Mouse (Mus musculus) intestine, embryonic 15.5 days (tissue): ENCODE results near the gene Actrt3. TPM values are rescaled to one million over a fixed set of nuclear protein-coding genes. Genes with fewer than 3 reads are reported as not detected.
A peak's percentile ranks its signal among the peaks of the same experiment; 100 is the strongest.

Experiments
- ATAC-seq: fragments of 200-750 bp; cut with Nextera tagmentation; 2 replicates; pipeline ENCODE4 v1.8.0; 2017; ENCODE audit warnings: moderate TSS enrichment, moderate library complexity
- H3K27ac ChIP-seq: fragments of 300-500 bp; sonication (generic); 2 replicates; pipeline ENCODE4 v1.5.1; 2015; ENCODE audit warnings: mild to moderate bottlenecking, inconsistent platforms
- H3K27me3 ChIP-seq: fragments of 300-500 bp; sonication (generic); replicated peaks from 2 replicates; pipeline ENCODE4 v1.6.1; 2015; ENCODE audit warnings: inconsistent platforms
- H3K36me3 ChIP-seq: fragments of 300-500 bp; sonication (generic); 2 replicates; pipeline ENCODE4 v1.6.1; 2015; ENCODE audit warnings: inconsistent platforms
- H3K4me1 ChIP-seq: fragments of 300-500 bp; sonication (generic); replicated peaks from 2 replicates; pipeline ENCODE4 v1.6.1; 2015; ENCODE audit warnings: inconsistent platforms
- H3K4me2 ChIP-seq: fragments of 300-500 bp; sonication (generic); replicated peaks from 2 replicates; pipeline ENCODE4 v1.6.1; 2015; ENCODE audit warnings: mild to moderate bottlenecking, inconsistent platforms
- H3K4me3 ChIP-seq: fragments of 300-500 bp; sonication (generic); replicated peaks from 2 replicates; pipeline ENCODE4 v1.5.1; 2015; ENCODE audit warnings: inconsistent platforms
- H3K9ac ChIP-seq: fragments of 300-500 bp; sonication (generic); 2 replicates; pipeline ENCODE4 v1.6.1; 2015; ENCODE audit warnings: inconsistent platforms
- H3K9me3 ChIP-seq: fragments of 300-500 bp; sonication (generic); 2 replicates; pipeline ENCODE4 v1.6.1; 2016; ENCODE audit warnings: inconsistent platforms
- WGBS: fragments of 180-500 bp; shearing (Covaris S2); methylation state at CpG from one replicate; pipeline ENCODE4 v1.1.7; 2015; 5-methylcytosine and 5-hydroxymethylcytosine counted together
- polyA plus RNA-seq: library from polyadenylated mRNA; unstranded; fragments of >200 nt; fragmentation: Nextera tagmentation; extraction: Ambion mirVana; gene quantifications from 2 replicates; pipeline ENCODE4 v1.2.1, GENCODE M21; 2015

Gene Actrt3
- polyA plus RNA-seq = 0.16 and 0.35 TPM in 2 replicates

DNA sequence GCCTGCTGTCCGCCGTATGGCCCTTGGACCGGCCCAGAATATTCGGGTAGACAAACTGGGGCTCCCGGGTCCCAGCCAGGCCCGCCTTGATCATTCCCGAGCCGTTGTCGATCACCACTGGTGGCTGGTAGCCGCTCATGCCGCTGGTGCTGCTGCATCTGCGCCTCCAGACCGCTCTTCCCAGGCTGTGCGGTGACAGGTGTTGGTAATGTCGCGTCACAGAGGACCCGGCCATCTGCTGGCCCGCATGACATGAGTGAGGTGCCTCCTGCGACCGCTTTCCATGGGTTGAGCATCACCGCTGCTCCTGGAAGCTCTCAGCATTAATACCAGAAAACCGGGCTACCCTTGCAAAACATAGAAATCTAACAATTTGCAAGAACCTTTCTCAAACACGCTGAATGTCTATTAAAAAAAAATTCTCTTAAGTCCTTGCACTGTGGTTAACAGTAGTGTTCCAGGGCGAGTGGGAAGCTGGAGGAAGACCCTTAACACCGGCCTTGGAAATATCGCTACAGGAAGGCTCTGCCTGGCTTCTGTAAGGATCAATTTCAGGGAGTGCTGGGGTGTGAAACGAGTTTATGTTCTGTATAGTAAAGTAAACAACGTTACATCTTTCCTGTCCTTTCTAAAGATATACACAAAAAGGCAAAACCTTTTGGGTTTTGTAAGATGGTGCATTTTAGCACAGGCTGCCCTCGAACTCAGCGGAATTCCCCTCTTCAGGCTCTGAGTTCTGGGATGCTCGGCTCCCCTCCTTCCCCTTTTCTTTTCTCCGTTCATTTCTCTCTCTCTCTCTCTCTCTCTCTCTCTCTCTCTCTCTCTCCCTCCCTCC lies at the start of gene Actrt3:
Gene Actrt3 (minus strand): TSS at position 229 of the 835 bp plus-strand sequence.
- 2% methylated on average over 32 of the region's 32 CpGs for WGBS
- Histone ChIP-seq H3K27me3 (no peaks in the 10 kb centered on the region), H3K4me3 (peak within 1 kb of the TSS; percentile 53), H3K9me3 (no peaks in the 10 kb centered on the region), H3K4me2 (peak within 1 kb of the TSS; percentile 79), H3K36me3 (no peaks in the 10 kb centered on the region), H3K27ac (peak within 1 kb of the TSS; percentile 51; the same call in 1 of the 2 replicates), H3K4me1 (peaks cover 9% of the 10 kb centered on the region), H3K9ac (peak within 1 kb of the TSS; percentile 57)
- no peak for ATAC-seq

DNA sequence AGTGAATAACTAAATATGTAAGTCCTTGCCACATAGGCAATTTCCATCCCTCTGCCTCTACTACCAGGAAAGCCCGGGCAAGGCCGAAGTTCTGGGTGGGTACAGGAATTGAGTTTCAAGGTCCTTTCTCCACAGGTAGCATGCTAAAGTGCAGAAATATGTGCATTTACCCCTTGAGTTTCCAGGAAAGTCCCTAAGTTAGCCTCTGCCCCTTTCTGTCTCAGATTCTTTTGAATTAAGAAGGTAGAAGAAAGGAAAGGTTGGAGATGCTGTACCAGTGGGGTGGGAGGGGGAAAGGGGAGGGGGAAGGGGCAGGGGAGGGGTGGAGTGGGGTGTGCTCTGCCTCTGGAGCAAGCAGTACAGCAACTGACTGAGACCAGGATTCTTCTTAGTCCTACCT lies 48.7 kb upstream of the Actrt3 start:
- ATAC-seq = no peak
- H3K4me1 ChIP-seq = peaks cover 16% of the 10 kb centered on the region; the same call in 1 of the 2 replicates
- WGBS = 93% methylated on average over 2 of the region's 2 CpGs
- H3K36me3 ChIP-seq = no peaks in the 10 kb centered on the region
- no peak overlapping the region for H3K4me3 ChIP-seq
- no peak overlapping the region for H3K4me2 ChIP-seq
- no peak overlapping the region for H3K9ac ChIP-seq
- peaks cover 8% of the 10 kb centered on the region; the same call in 1 of the 2 replicates for H3K27me3 ChIP-seq
- H3K9me3 ChIP-seq = no peaks in the 10 kb centered on the region
- H3K27ac ChIP-seq = no peak overlapping the region

DNA sequence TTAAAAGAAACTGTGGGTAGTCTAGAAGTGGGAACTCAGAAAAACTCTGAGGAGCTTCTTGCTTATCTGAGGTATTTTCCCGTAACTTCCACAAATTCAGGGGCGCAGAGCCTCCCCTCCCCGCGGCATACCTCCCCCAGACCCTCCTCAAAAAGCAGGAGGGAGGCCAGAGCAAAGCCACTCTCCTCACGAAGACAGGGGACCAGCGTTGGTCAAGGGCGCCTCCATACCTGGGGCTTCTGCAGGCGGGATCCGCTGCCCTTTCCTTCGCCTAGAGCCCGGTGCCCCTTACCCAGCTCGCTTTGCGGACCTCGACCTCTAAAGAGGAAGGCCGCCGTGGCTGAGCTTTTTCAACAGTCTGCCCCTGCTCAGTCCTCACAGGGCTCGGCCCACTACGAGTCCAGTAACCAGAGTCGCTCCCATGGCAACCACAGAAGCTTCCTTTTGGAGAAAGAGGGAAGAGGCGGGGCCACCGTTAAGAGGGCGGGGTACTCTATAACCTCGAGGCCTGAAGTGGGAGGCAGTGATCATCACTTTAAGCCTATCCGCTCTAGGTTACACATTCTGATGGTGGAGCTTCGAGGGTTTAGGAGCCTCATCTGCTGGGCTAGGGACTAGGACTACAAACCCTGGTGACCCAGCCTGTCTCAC lies 47.8 kb upstream of the Actrt3 start, which contains the start of gene Lrrc34:
Gene Lrrc34 (minus strand): TSS at position 430 of the 651 bp plus-strand sequence.
- peak within 1 kb of the TSS; percentile 35 for H3K4me3 ChIP-seq
- H3K36me3 ChIP-seq = no peaks in the 10 kb centered on the region
- H3K9ac ChIP-seq = peak within 1 kb of the TSS; percentile 49
- H3K4me2 ChIP-seq = peak within 1 kb of the TSS; percentile 83
- WGBS = 2% methylated on average over 25 of the region's 25 CpGs
- H3K9me3 ChIP-seq = no peaks in the 10 kb centered on the region
- peaks cover 16% of the 10 kb centered on the region; the same call in 1 of the 2 replicates for H3K4me1 ChIP-seq
- peak; percentile 89 for ATAC-seq
- H3K27ac ChIP-seq = no peak within 1 kb of the TSS
- peaks cover 8% of the 10 kb centered on the region; the same call in 1 of the 2 replicates for H3K27me3 ChIP-seq

DNA sequence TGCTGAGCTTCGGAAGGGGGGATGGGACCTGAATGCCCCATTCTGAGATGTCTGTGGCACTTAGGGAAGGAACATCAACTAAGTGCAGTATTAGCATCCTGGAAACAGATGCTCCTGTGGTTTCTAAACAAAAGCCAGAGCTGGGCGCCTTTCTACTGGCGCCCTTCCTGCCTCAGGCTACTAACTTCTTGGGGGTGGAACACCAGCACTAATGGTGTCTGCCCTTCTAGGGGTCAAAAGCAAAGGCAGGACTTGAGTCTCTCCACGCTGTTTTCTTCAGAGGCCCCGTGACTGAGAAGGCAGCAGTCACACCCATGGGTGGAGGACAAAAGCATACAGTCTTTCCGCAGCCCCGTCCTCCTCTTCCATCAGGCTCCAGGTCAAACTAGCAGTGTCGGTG lies 47.0 kb upstream of the Actrt3 start:
- WGBS = 53% methylated on average over 8 of the region's 8 CpGs
- peaks cover 16% of the 10 kb centered on the region; the same call in 1 of the 2 replicates for H3K4me1 ChIP-seq
- ATAC-seq = no peak

DNA sequence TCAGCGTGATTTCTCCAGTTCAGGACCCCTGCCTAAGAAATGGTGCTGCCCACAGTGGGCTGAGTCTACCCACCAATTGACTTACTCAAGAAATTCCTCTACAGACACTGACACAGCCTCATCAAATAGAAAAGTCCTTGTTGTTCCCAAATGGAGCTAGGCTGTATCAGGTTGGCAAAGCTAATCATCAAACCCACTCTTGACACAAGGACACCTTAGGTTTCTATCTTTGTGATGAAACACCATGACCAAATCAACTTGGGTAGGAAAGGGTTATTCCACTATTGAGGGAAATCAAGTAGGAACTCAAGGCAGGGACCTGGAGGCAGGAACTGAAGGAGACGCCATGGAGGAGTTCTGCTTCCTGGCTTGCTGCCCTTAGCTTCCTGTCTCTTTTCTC lies 44.5 kb upstream of the Actrt3 start, which contains the start of gene Lrriq4:
Gene Lrriq4 (plus strand): TSS at position 301 of the 400 bp plus-strand sequence.
- Histone ChIP-seq H3K9ac (no peak within 1 kb of the TSS), H3K4me2 (no peak within 1 kb of the TSS), H3K27ac (no peak within 1 kb of the TSS), H3K9me3 (no peaks in the 10 kb centered on the region), H3K4me1 (0 out of 2 replicates have a peak, but pooled peaks cover 10% of the 10 kb centered on the region), H3K27me3 (peaks cover 8% of the 10 kb centered on the region; the same call in 1 of the 2 replicates), H3K36me3 (no peaks in the 10 kb centered on the region), H3K4me3 (no peak within 1 kb of the TSS)
- 72% methylated on average over 2 of the region's 2 CpGs for WGBS
- ATAC-seq = no peak

More for the DNA sequence above, 47.0 kb upstream of the Actrt3 start:
- Histone ChIP-seq H3K27ac (no peak overlapping the region), H3K36me3 (no peaks in the 10 kb centered on the region), H3K9me3 (no peaks in the 10 kb centered on the region), H3K4me3 (no peak overlapping the region), H3K27me3 (peaks cover 8% of the 10 kb centered on the region; the same call in 1 of the 2 replicates), H3K9ac (no peak overlapping the region), H3K4me2 (no peak overlapping the region)

DNA sequence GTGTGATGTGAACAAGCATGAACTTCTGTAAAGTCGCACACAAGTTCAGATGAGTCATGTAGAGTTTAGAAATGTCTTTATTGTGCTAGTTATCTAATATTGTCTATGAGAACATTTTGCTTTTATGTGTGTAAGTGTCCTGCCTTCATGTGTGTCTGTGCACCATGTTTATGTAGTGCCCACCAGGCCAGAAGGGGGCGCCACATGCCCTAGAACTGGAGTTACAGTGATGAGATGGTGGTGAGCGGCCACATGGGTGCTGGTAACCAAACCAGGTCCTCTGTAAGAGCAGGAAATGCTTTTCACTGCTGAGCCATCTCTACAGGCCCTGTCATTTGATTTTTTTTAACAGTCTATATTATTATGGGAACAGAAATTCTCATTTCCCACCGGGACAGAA lies 35.9 kb upstream of the Actrt3 start:
- Histone ChIP-seq H3K9me3 (no peaks in the 10 kb centered on the region), H3K4me3 (no peak overlapping the region), H3K27me3 (no peaks in the 10 kb centered on the region), H3K36me3 (no peaks in the 10 kb centered on the region), H3K9ac (no peak overlapping the region), H3K27ac (no peak overlapping the region), H3K4me2 (no peak overlapping the region), H3K4me1 (no peaks in the 10 kb centered on the region)
- ATAC-seq = no peak
- WGBS = 78% methylated on average over 4 of the region's 4 CpGs

DNA sequence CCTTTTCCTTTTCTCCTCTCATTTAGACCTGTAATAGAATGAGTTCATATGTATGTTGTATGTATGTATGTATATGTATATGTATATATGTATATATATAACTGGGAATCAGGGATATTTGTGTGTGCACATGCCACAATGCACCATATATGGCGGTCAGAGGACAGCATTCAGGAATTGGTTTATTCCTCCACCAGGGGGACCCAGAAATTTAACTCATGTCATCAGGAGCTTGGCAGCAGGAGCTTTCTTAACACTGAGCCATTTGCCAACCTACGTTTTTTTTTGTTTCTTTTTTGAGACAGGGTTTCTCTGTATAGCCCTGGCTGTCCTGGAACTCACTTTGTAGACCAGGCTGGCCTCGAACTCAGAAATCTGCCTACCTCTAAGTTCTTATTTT lies 33.9 kb upstream of the Actrt3 start:
- Histone ChIP-seq H3K9ac (no peak overlapping the region), H3K4me2 (no peak overlapping the region), H3K4me3 (no peak overlapping the region), H3K9me3 (no peaks in the 10 kb centered on the region), H3K27me3 (no peaks in the 10 kb centered on the region), H3K4me1 (no peaks in the 10 kb centered on the region), H3K36me3 (no peaks in the 10 kb centered on the region), H3K27ac (no peak overlapping the region)
- ATAC-seq = no peak
- WGBS = 62% methylated on average over 3 of the region's 3 CpGs

DNA sequence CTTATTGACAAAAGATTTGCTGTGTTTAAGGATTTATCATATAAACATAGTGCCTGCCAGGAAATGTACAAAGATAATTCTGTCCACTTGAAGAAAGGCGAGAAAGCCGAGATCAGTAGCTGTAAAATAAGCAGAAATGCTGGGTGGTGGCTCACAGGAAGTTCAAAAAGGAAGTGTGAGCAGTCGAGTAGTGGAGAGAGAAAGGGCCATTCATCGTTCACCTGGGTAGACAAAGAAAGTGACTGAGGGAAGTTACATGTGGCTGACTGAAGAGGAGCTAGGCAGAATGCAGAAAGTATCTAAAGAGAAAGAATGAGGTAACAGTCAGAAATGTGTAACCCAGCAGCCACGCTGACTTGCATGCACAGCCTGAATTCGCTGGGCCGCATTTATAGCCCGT lies 20.4 kb upstream of the Actrt3 start:
- H3K9me3 ChIP-seq = no peaks in the 10 kb centered on the region
- ATAC-seq = no peak
- no peak overlapping the region for H3K4me2 ChIP-seq
- H3K4me1 ChIP-seq = no peaks in the 10 kb centered on the region
- no peak overlapping the region for H3K27ac ChIP-seq
- H3K4me3 ChIP-seq = no peak overlapping the region
- peaks cover 13% of the 10 kb centered on the region for H3K36me3 ChIP-seq
- H3K27me3 ChIP-seq = no peaks in the 10 kb centered on the region
- H3K9ac ChIP-seq = no peak overlapping the region
- 80% methylated on average over 8 of the region's 8 CpGs for WGBS

DNA sequence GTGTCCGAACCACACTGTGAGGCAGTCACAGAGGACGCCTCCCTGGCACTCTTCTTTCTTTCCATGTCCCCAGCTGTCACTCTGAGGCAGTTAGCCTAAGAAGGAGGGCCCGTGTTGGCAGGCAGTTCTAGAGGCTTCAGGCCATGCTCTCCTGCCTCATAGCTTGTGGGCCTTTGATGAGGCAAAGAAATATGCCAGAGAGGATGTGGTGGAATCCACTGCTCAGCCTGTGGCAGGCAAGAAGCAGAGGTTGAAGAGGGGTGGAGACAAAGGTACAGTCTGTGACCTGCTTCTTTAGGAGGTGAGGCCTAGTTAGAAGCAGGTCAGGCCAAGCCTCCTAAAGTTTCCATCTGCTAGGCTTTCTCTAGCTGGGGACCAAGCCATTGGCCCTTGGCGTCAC lies 11.2 kb upstream of the Actrt3 start:
- no peak overlapping the region for H3K27ac ChIP-seq
- H3K9me3 ChIP-seq = no peaks in the 10 kb centered on the region
- no peak overlapping the region for H3K4me2 ChIP-seq
- H3K4me1 ChIP-seq = no peaks in the 10 kb centered on the region
- no peak overlapping the region for H3K9ac ChIP-seq
- H3K36me3 ChIP-seq = peaks cover 38% of the 10 kb centered on the region
- H3K27me3 ChIP-seq = no peaks in the 10 kb centered on the region
- 90% methylated on average over 4 of the region's 4 CpGs for WGBS
- H3K4me3 ChIP-seq = no peak overlapping the region
- no peak for ATAC-seq

DNA sequence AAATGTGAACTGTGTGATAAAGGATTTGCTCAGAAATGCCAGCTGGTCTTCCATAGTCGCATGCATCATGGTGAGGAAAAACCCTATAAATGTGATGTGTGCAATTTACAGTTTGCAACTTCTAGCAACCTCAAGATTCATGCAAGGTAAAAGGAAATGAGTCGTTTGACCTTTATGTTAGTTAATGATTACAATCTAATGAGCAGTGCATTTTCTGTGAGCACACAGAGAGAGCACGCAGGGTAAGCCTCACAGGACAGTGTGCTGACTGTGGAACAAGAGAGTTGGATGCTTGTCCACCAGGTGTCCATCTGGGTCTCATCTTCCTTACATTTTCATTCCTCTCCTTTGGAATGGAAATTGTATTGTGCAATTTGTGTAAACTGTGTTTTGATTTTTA lies 9.3 kb upstream of the Actrt3 start:
- H3K9me3 ChIP-seq = no peaks in the 10 kb centered on the region
- H3K4me1 ChIP-seq = no peaks in the 10 kb centered on the region
- H3K27ac ChIP-seq = no peak overlapping the region
- peaks cover 32% of the 10 kb centered on the region for H3K36me3 ChIP-seq
- H3K27me3 ChIP-seq = no peaks in the 10 kb centered on the region
- 63% methylated on average over 3 of the region's 3 CpGs for WGBS
- H3K4me3 ChIP-seq = no peak overlapping the region
- no peak overlapping the region for H3K4me2 ChIP-seq
- no peak overlapping the region for H3K9ac ChIP-seq
- peak; percentile 73; the same call in 1 of the 2 replicates for ATAC-seq

DNA sequence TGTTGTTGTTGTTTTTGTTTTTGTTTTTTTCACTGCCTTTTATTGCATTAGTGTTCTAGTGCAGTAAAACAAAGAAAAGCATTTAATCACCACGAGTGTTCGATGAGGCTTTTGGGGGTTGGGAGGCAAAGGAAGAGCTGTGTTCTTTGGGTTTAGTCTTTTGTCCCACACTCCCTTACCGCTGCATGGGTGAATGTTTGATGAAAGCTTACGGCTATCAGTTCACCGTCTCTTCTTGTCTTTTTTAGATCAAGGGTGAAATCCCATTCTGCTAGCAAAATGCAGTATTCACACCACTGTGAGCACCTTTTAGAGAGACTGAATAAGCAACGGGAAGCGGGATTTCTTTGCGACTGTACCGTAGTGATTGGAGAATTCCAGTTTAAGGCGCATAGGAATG lies 3.5 kb upstream of the Actrt3 start:
- no peaks in the 10 kb centered on the region for H3K27me3 ChIP-seq
- ATAC-seq = no peak
- peaks cover 10% of the 10 kb centered on the region; the same call in 1 of the 2 replicates for H3K36me3 ChIP-seq
- H3K9ac ChIP-seq = peak overlapping the region; percentile 90
- peak overlapping the region; percentile 83 for H3K4me3 ChIP-seq
- peaks cover 9% of the 10 kb centered on the region for H3K4me1 ChIP-seq
- H3K9me3 ChIP-seq = no peaks in the 10 kb centered on the region
- H3K4me2 ChIP-seq = peak overlapping the region; percentile 65
- WGBS = 34% methylated on average over 10 of the region's 10 CpGs
- H3K27ac ChIP-seq = no peak overlapping the region

DNA sequence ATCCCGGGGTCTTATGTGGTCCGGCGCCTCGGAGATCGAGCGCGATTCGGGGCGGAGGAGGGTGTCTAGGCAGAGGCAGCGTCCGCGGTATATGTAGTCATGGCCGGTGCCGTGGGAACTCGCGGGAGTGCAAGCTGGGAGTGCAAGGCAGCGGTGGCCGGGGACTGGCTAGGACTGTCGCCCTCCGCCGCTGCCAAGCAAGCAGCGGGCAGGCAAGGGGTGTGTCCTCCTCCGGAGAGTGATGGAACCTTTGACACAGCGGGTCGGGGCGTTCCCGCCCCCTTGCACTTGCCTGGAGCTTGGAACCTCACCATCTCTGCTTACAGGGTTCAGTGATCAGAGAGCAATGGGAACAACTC lies 3.0 kb upstream of the Actrt3 start:
- H3K9me3 ChIP-seq = no peaks in the 10 kb centered on the region
- WGBS = under 1% methylated on average over 27 of the region's 27 CpGs
- peak overlapping the region; percentile 65 for H3K4me2 ChIP-seq
- no peaks in the 10 kb centered on the region for H3K27me3 ChIP-seq
- H3K9ac ChIP-seq = peak overlapping the region; percentile 90
- peak overlapping the region; percentile 83 for H3K4me3 ChIP-seq
- peaks cover 9% of the 10 kb centered on the region for H3K4me1 ChIP-seq
- peak; percentile 71 for ATAC-seq
- peaks cover 8% of the 10 kb centered on the region; the same call in 1 of the 2 replicates for H3K36me3 ChIP-seq
- peak overlapping the region; percentile 93 for H3K27ac ChIP-seq
